Mouse (Mus musculus): ENCODE results near the gene Gipr. TPM values are rescaled to one million over a fixed set of nuclear protein-coding genes. Genes with fewer than 3 reads are reported as not detected.

Gipr gene
- total RNA-seq, 2 experiments from 2014 or later: 0.60 to 0.70 TPM

- peak; percentile 61 to 67 for DNase-seq (ENCODE audit: low spot score in 2 of 2)
Observed at GRCm38 (mm10) chr7:19179173-19179572, 13.2 kb upstream of the Gipr start.

- peak; percentile 78 to 83 for DNase-seq (ENCODE audit: low spot score in 2 of 2)
Observed at GRCm38 (mm10) chr7:19178443-19179092, 12.6 kb upstream of the Gipr start.

GRCm38 (mm10) chr7:19178035-19178434 lies 12.1 kb upstream of the Gipr start:
- DNase-seq (ENCODE audit: low spot score in 2 of 2): no peak

- no peak for DNase-seq (ENCODE audit: low spot score in 2 of 2)
Observed at GRCm38 (mm10) chr7:19177216-19177615, 11.3 kb upstream of the Gipr start.

GRCm38 (mm10) chr7:19176516-19176947 lies 10.6 kb upstream of the Gipr start:
- no peak for DNase-seq (ENCODE audit: low spot score in 2 of 2)

- DNase-seq (ENCODE audit: low spot score in 2 of 2): peak in 1 of 2 experiments; percentile 17
Observed at GRCm38 (mm10) chr7:19175708-19176515, 10.0 kb upstream of the Gipr start, which contains the start of gene Eml2. Gene Eml2 (plus strand): TSS chr7:19176421.

GRCm38 (mm10) chr7:19172874-19173273 lies 6.9 kb upstream of the Gipr start:
- DNase-seq (ENCODE audit: low spot score in 2 of 2): peak; percentile 71 to 78

GRCm38 (mm10) chr7:19171831-19172230 lies 5.9 kb upstream of the Gipr start:
- peak in 1 of 2 experiments; percentile 17 for DNase-seq (ENCODE audit: low spot score in 2 of 2)

GRCm38 (mm10) chr7:19170142-19170541 lies 4.2 kb upstream of the Gipr start:
- no peak for DNase-seq (ENCODE audit: low spot score in 2 of 2)

- no peak for DNase-seq (ENCODE audit: low spot score in 2 of 2)
Observed at GRCm38 (mm10) chr7:19169506-19169905, 3.6 kb upstream of the Gipr start.

- DNase-seq (ENCODE audit: low spot score in 2 of 2): no peak
Observed at GRCm38 (mm10) chr7:19166990-19167389, 1.1 kb upstream of the Gipr start.

GRCm38 (mm10) chr7:19164978-19165377 lies 949 bp downstream of the Gipr start:
- no peak for DNase-seq (ENCODE audit: low spot score in 2 of 2)

- DNase-seq (ENCODE audit: low spot score in 2 of 2): no peak
Observed at GRCm38 (mm10) chr7:19164189-19164588, 1.7 kb downstream of the Gipr start.

- DNase-seq (ENCODE audit: low spot score in 2 of 2): no peak
Observed at GRCm38 (mm10) chr7:19163752-19164151, 2.2 kb downstream of the Gipr start.

GRCm38 (mm10) chr7:19162928-19163327 lies 3.0 kb downstream of the Gipr start:
- DNase-seq (ENCODE audit: low spot score in 2 of 2): no peak

- no peak for DNase-seq (ENCODE audit: low spot score in 2 of 2)
Observed at GRCm38 (mm10) chr7:19160115-19160514, 5.8 kb downstream of the Gipr start.

GRCm38 (mm10) chr7:19159411-19159810 lies 6.5 kb downstream of the Gipr start:
- DNase-seq (ENCODE audit: low spot score in 2 of 2): no peak

- no peak for DNase-seq (ENCODE audit: low spot score in 2 of 2)
Observed at GRCm38 (mm10) chr7:19158601-19159000, 7.3 kb downstream of the Gipr start.

GRCm38 (mm10) chr7:19157160-19157800 lies 8.6 kb downstream of the Gipr start:
- DNase-seq (ENCODE audit: low spot score in 2 of 2): peak; percentile 92 to 94

GRCm38 (mm10) chr7:19155825-19156475 lies 10.0 kb downstream of the Gipr start:
- DNase-seq (ENCODE audit: low spot score in 2 of 2): no peak

- DNase-seq (ENCODE audit: low spot score in 2 of 2): no peak
Observed at GRCm38 (mm10) chr7:19154796-19155195, 11.1 kb downstream of the Gipr start.
